Mouse (Mus musculus): ENCODE results near the gene Dnah11. TPM values are rescaled to one million over a fixed set of nuclear protein-coding genes. Genes with fewer than 3 reads are reported as not detected.
"Not testable (repeated sequence)": the region's sequence is repeated elsewhere in the genome, so short reads cannot be mapped to it uniquely, and the experiment has no call there.

The Dnah11 gene
- polyA plus RNA-seq, 1 experiment from 2014 or later = 0.32 TPM

DNA sequence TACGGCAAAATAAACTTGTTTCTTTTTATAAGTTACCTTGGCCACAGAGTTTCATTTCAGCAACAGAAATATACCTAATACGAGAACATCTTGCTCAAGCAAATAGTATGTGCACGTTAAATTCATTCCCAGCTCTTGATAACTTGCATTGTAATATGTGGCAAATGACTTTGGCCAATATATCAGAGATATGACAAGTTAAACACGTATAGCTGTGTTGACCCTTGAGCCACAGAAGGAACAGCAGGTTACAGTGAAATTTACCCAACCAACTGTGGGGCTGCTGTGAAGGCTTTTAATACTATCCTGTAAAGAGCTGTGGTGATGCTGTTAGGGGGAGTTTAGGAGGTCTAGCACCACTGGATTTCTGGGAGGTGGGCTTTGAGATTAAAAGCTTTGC is 298.0 kb downstream of the Dnah11 start:
- H3K9ac ChIP-seq (ENCODE audit: low read length); DNase-seq (ENCODE audit: low spot score); H3K4me2 ChIP-seq (ENCODE audit: low read length); H3K27me3 ChIP-seq (replicated peaks; ENCODE audit: control insufficient read depth, insufficient read depth, low read length); H3K4me1 ChIP-seq (replicated peaks; ENCODE audit: control insufficient read depth, insufficient read depth, low read length); H3K27ac ChIP-seq (ENCODE audit: low read depth); ATAC-seq (replicated peaks; ENCODE audit: low FRiP score, low TSS enrichment, low read depth); H3K9me3 ChIP-seq (ENCODE audit: control insufficient read depth, low read length); H3K36me3 ChIP-seq (ENCODE audit: control insufficient read depth, insufficient read depth, low read length); H3K4me3 ChIP-seq (ENCODE audit: low read depth, low read length): not testable (repeated sequence)
- WGBS = no CpG with 5 or more reads among the region's 4 CpGs

DNA sequence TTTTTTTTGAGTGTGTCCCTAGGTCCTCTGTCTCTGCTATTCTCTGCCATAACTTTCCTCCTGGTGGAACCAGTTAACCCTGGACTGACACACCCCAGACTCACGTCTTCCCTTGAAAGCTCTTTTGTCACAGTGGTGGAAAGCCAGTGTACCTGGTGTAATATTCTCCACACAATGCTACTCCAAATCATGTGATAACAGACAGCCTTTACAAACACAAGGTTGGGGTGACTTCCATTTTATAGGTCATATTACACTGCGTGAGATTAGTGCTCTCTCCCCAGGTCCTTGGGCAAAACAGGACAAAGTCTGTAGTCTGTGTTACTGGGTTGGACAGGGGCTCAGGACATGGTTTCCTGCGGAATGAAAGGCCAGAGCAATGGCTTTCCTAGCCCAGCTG is 311.4 kb downstream of the Dnah11 start:
- Histone ChIP-seq H3K4me2 (ENCODE audit: low read length) (no peak overlapping the region), H3K4me3 (ENCODE audit: low read depth, low read length) (no peak overlapping the region), H3K9me3 (ENCODE audit: control insufficient read depth, low read length) (no peaks in the 10 kb centered on the region), H3K36me3 (ENCODE audit: control insufficient read depth, insufficient read depth, low read length) (no peaks in the 10 kb centered on the region), H3K9ac (ENCODE audit: low read length) (no peak overlapping the region), H3K27ac (ENCODE audit: low read depth) (no peak overlapping the region), H3K27me3 (replicated peaks; ENCODE audit: control insufficient read depth, insufficient read depth, low read length) (no peaks in the 10 kb centered on the region), H3K4me1 (replicated peaks; ENCODE audit: control insufficient read depth, insufficient read depth, low read length) (no peaks in the 10 kb centered on the region)
- no peak for DNase-seq (ENCODE audit: low spot score)
- ATAC-seq (replicated peaks; ENCODE audit: low FRiP score, low TSS enrichment, low read depth) = no peak; the same call in 1 of the 2 replicates
- 71% methylated on average over 3 of the region's 3 CpGs for WGBS

DNA sequence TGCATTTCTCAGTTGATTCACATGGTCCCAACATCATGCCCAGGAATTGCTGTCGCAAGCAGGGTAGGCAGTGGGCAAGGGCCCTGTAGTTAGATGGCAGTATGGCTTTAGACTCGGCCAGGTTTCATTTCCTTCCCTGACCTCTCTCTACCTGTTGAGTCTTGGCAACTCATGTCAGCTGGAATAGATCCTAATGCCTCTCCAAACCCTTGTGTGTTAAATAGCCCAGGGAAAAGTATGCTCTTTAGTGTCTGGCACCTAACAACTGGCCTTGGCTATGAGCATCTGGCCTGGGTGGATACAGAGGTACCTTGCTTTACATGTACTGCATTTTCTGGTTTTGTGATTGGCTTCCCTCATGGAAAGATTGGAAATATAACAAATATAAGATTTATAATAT is 314.2 kb downstream of the Dnah11 start:
- H3K4me2 ChIP-seq (ENCODE audit: low read length) = no peak overlapping the region
- H3K9ac ChIP-seq (ENCODE audit: low read length) = no peak overlapping the region
- no peak overlapping the region for H3K4me3 ChIP-seq (ENCODE audit: low read depth, low read length)
- H3K9me3 ChIP-seq (ENCODE audit: control insufficient read depth, low read length) = no peaks in the 10 kb centered on the region
- DNase-seq (ENCODE audit: low spot score) (no peak), ATAC-seq (replicated peaks; ENCODE audit: low FRiP score, low TSS enrichment, low read depth) (no peak)
- H3K4me1 ChIP-seq (replicated peaks; ENCODE audit: control insufficient read depth, insufficient read depth, low read length) = no peaks in the 10 kb centered on the region
- no peak overlapping the region for H3K27ac ChIP-seq (ENCODE audit: low read depth)
- WGBS = 88% methylated on average over 2 of the region's 2 CpGs
- peaks cover 5% of the 10 kb centered on the region for H3K36me3 ChIP-seq (ENCODE audit: control insufficient read depth, insufficient read depth, low read length)
- H3K27me3 ChIP-seq (replicated peaks; ENCODE audit: control insufficient read depth, insufficient read depth, low read length) = no peaks in the 10 kb centered on the region

DNA sequence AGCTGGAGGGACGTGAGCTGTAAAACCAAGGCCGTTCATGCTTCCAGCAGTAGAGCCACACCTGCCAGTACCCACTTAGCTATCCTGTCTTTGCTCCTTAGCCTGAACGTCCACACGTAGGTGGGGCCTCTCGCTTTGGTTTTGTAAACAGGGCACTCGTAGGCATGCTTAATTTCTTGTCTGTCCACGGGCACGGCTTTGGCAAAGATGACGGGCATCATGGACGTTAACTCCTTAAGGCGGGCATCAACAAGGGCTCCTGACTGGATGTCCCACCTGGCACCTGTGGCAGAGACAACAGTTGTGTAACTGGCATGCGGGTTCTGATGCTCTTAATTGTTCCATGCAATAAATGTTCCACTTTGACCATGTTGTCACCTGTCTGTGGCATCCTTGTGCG is 320.5 kb downstream of the Dnah11 start:
- 86% methylated on average over 13 of the region's 13 CpGs for WGBS
- DNase-seq (ENCODE audit: low spot score) (no peak), ATAC-seq (replicated peaks; ENCODE audit: low FRiP score, low TSS enrichment, low read depth) (no peak)
- H3K9me3 ChIP-seq (ENCODE audit: control insufficient read depth, low read length) = no peaks in the 10 kb centered on the region
- H3K4me1 ChIP-seq (replicated peaks; ENCODE audit: control insufficient read depth, insufficient read depth, low read length) = no peaks in the 10 kb centered on the region
- H3K9ac ChIP-seq (ENCODE audit: low read length) = no peak overlapping the region
- no peak overlapping the region for H3K4me3 ChIP-seq (ENCODE audit: low read depth, low read length)
- H3K4me2 ChIP-seq (ENCODE audit: low read length) = no peak overlapping the region
- H3K36me3 ChIP-seq (ENCODE audit: control insufficient read depth, insufficient read depth, low read length) = peaks cover 62% of the 10 kb centered on the region
- no peak overlapping the region for H3K27ac ChIP-seq (ENCODE audit: low read depth)
- no peaks in the 10 kb centered on the region for H3K27me3 ChIP-seq (replicated peaks; ENCODE audit: control insufficient read depth, insufficient read depth, low read length)

DNA sequence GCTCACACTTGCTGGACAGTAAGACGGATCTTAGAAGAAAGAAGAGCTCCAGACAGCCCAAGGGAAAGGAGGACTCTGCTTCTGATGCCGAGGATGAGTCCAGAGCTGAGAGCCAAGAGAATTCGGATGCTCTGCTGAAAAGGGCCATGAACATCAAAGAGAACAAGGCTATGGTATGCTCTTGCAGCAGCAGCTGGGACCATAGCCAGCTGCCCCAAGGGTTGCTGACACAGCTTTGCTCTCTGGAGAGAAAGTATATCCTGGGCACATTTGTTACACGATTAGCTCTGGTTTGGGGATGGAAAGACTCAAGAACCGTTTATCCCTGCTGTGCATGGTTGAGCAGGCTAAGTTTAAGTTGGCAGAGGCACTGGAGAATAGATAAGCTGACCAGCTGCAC is 326.6 kb downstream of the Dnah11 start:
- H3K9ac ChIP-seq (ENCODE audit: low read length) = no peak overlapping the region
- no peak overlapping the region for H3K4me3 ChIP-seq (ENCODE audit: low read depth, low read length)
- WGBS = 85% methylated on average over 5 of the region's 5 CpGs
- DNase-seq (ENCODE audit: low spot score) (no peak), ATAC-seq (replicated peaks; ENCODE audit: low FRiP score, low TSS enrichment, low read depth) (no peak)
- no peaks in the 10 kb centered on the region for H3K4me1 ChIP-seq (replicated peaks; ENCODE audit: control insufficient read depth, insufficient read depth, low read length)
- H3K9me3 ChIP-seq (ENCODE audit: control insufficient read depth, low read length) = 0 out of 2 replicates have a peak, but pooled peaks cover 6% of the 10 kb centered on the region
- H3K36me3 ChIP-seq (ENCODE audit: control insufficient read depth, insufficient read depth, low read length) = peaks cover 69% of the 10 kb centered on the region
- no peak overlapping the region for H3K4me2 ChIP-seq (ENCODE audit: low read length)
- no peaks in the 10 kb centered on the region for H3K27me3 ChIP-seq (replicated peaks; ENCODE audit: control insufficient read depth, insufficient read depth, low read length)
- H3K27ac ChIP-seq (ENCODE audit: low read depth) = no peak overlapping the region

DNA sequence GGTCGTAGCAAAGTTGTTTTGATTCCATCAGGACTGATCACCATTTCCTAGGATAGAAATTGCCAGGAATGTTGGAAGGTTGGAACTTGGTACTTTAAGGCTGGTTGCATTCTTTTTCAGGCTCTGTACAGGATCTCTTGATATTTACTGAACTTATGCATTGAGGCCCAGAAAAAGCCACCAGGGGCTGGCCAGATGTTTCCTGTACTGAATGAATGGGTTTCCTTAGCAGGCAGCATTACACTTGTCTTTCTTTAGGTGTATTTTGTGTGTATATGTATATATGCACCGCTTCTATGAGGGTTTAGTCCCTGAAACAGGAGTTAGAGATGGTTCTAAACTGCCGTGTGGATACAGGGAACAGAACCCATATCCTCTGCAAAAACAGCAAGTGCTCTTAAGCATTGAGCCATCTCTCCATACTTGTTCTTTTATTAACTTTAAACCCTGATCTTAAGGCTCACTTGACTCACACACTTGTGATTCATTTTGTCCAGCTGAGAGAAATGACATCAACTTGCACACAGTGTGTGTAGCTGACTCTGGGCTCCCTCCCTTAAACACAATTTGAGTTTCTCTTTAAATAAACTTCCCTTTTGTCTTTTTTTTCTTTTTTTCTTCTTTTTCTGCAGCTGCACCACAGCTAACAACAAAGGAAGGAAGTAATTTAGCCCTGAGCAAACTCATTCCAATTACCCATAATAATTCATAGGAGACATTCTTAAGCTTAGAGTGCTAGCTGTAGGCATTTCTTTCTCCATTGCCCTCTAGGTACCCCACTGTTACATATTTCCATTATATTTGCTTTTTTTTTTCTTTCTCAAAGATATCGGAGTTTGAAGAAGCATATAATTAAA is 330.9 kb downstream of the Dnah11 start:
- ATAC-seq (replicated peaks; ENCODE audit: low FRiP score, low TSS enrichment, low read depth) (no peak), DNase-seq (ENCODE audit: low spot score) (no peak)
- no peaks in the 10 kb centered on the region for H3K27me3 ChIP-seq (replicated peaks; ENCODE audit: control insufficient read depth, insufficient read depth, low read length)
- H3K27ac ChIP-seq (ENCODE audit: low read depth) = no peak overlapping the region
- no peak overlapping the region for H3K4me2 ChIP-seq (ENCODE audit: low read length)
- H3K36me3 ChIP-seq (ENCODE audit: control insufficient read depth, insufficient read depth, low read length) = peaks cover 40% of the 10 kb centered on the region
- no peak overlapping the region for H3K4me3 ChIP-seq (ENCODE audit: low read depth, low read length)
- H3K4me1 ChIP-seq (replicated peaks; ENCODE audit: control insufficient read depth, insufficient read depth, low read length) = no peaks in the 10 kb centered on the region
- 0 out of 2 replicates have a peak, but pooled peaks cover 6% of the 10 kb centered on the region for H3K9me3 ChIP-seq (ENCODE audit: control insufficient read depth, low read length)
- H3K9ac ChIP-seq (ENCODE audit: low read length) = no peak overlapping the region
- 90% methylated on average over 4 of the region's 4 CpGs for WGBS

DNA sequence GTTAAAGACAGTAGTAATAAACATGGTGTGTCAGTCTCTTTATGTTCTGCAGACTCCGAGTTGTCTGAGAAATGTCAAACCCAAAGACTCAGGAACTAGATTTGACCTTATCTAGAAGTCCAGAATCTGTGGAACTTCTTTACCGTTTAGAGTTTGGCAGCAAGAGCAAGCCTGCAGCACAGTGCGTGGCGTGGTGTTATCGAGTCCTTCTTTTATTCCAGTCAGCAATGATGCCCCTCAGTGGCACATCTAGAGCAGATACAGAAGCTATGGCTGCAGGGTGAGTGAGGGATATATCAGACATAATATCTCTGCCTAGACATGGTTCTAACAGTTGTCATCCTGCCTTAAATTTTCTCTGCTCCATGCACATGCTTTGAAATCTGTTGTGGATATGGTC is 336.2 kb downstream of the Dnah11 start:
- Histone ChIP-seq H3K4me2 (ENCODE audit: low read length) (no peak overlapping the region), H3K4me3 (ENCODE audit: low read depth, low read length) (no peak overlapping the region), H3K9ac (ENCODE audit: low read length) (no peak overlapping the region), H3K4me1 (replicated peaks; ENCODE audit: control insufficient read depth, insufficient read depth, low read length) (no peaks in the 10 kb centered on the region), H3K27ac (ENCODE audit: low read depth) (no peak overlapping the region), H3K27me3 (replicated peaks; ENCODE audit: control insufficient read depth, insufficient read depth, low read length) (no peaks in the 10 kb centered on the region), H3K9me3 (ENCODE audit: control insufficient read depth, low read length) (no peaks in the 10 kb centered on the region), H3K36me3 (ENCODE audit: control insufficient read depth, insufficient read depth, low read length) (peaks cover 7% of the 10 kb centered on the region)
- ATAC-seq (replicated peaks; ENCODE audit: low FRiP score, low TSS enrichment, low read depth) = no peak
- DNase-seq (ENCODE audit: low spot score) = no peak
- WGBS = 76% methylated on average over 5 of the region's 5 CpGs

DNA sequence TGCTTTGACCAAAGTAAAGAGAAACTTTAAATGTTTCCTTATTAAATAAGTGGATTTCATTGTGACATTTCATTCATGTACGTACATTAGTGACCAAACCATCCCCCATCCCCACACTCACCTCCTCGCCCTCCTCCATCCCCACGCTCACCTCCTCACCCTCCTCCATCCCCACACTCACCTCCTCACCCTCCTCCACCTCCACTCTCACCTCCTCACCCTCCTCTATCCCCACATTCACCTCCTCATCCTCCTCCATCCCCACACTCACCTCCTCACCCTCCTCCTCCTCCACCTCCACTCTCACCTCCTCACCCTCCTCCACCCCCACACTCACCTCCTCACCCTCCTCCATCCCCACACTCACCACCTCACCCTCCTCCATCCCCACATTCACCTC is 337.6 kb downstream of the Dnah11 start:
- Histone ChIP-seq H3K36me3 (ENCODE audit: control insufficient read depth, insufficient read depth, low read length) (no peaks in the 10 kb centered on the region; the same call in 1 of the 2 replicates), H3K4me3 (ENCODE audit: low read depth, low read length) (no peak overlapping the region), H3K27me3 (replicated peaks; ENCODE audit: control insufficient read depth, insufficient read depth, low read length) (no peaks in the 10 kb centered on the region), H3K9ac (ENCODE audit: low read length) (no peak overlapping the region), H3K27ac (ENCODE audit: low read depth) (no peak overlapping the region), H3K4me1 (replicated peaks; ENCODE audit: control insufficient read depth, insufficient read depth, low read length) (no peaks in the 10 kb centered on the region), H3K9me3 (ENCODE audit: control insufficient read depth, low read length) (no peaks in the 10 kb centered on the region), H3K4me2 (ENCODE audit: low read length) (no peak overlapping the region)
- WGBS = 54% methylated on average over 3 of the region's 3 CpGs
- ATAC-seq (replicated peaks; ENCODE audit: low FRiP score, low TSS enrichment, low read depth) (no peak), DNase-seq (ENCODE audit: low spot score) (no peak)

DNA sequence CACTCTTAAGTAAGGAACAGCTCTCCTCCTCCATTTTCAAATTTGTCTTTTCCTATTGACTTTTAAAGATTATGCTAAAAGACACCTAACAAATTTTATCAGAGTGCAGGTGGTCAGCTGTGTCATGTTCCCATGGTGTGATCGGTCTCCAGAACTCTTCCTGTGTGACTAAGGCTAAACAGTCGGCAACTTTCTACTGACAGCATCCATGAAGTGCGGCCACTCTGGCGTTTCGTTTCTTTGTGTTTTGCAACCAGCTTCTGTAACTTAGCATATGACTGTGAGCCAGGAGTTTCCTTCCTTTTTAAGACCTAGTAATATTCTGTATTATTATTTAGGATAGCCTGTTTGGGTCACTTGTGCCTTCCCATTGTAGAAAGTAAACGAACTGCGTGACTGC is 338.0 kb downstream of the Dnah11 start:
- no peak overlapping the region for H3K27ac ChIP-seq (ENCODE audit: low read depth)
- H3K36me3 ChIP-seq (ENCODE audit: control insufficient read depth, insufficient read depth, low read length) = no peaks in the 10 kb centered on the region
- H3K9me3 ChIP-seq (ENCODE audit: control insufficient read depth, low read length) = no peaks in the 10 kb centered on the region
- H3K4me2 ChIP-seq (ENCODE audit: low read length) = no peak overlapping the region
- WGBS = 73% methylated on average over 7 of the region's 7 CpGs
- no peaks in the 10 kb centered on the region for H3K27me3 ChIP-seq (replicated peaks; ENCODE audit: control insufficient read depth, insufficient read depth, low read length)
- DNase-seq (ENCODE audit: low spot score) (no peak), ATAC-seq (replicated peaks; ENCODE audit: low FRiP score, low TSS enrichment, low read depth) (no peak)
- no peak overlapping the region for H3K9ac ChIP-seq (ENCODE audit: low read length)
- no peaks in the 10 kb centered on the region for H3K4me1 ChIP-seq (replicated peaks; ENCODE audit: control insufficient read depth, insufficient read depth, low read length)
- no peak overlapping the region for H3K4me3 ChIP-seq (ENCODE audit: low read depth, low read length)

Measured in intestine, embryonic 14.5 days (tissue).